Mouse (Mus musculus) ES-Bruce4 (cell line): ENCODE measurements around the gene Zfyve19.

Source experiments
- CTCF ChIP-seq: IDR thresholded peaks from one replicate; pipeline ENCODE4 v1.8.1; 2011; ENCODE audit warnings: low read depth, low read length
- POLR2A ChIP-seq: IDR thresholded peaks from one replicate; pipeline ENCODE4 v1.8.1; 2011; ENCODE audit warnings: low read length; ENCODE audit not compliant: insufficient read depth

DNA sequence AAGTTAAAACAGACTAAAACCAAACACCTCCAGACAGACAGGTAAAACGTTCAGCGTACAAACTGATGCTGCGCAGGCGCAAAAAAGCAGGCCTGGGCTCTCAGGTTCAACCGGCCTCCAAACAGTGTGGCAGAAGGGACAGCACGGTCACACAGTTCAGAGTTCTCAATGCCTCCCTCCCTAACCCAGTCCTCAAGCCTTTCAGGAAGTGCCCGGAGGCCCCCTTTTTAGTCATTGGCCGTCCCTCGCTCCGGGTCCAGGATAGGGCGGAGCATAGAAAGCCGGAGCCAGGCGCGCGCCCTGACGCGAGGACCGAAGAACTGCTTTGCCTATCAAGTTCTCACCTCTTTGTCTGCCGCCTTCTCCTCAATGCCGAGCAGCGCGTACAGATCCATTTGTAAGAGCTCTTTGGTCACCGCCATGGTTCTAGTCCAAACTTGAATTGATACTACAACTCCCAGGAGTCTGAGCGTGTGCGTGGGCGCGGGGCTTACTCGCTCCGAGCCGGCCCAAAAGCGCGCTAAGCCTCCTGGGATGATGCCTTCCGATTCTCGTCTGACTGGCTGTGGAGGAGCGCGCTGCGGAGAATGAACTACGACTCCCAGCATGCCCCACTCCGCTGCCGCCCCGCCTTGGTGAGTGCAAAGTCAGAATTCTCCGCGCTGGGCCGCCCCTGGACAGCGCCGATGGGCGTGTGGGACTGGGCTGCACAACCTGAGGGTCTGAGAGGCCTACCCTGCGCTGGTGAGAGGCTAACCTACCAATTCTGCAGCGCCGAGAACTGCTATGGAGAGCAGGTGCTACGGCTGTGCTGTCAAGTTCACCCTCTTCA lies at the start of gene Zfyve19, which contains the start of gene Dnajc17:
- no peak for TF ChIP-seq CTCF
- no peak for TF ChIP-seq POLR2A
